Mouse (Mus musculus): Measurements from ENCODE around the gene Adarb1.

- TF ChIP-seq CTCF (IDR thresholded peaks at IDR 0.05; ENCODE audit: control insufficient read depth, insufficient read depth, insufficient read length) (no peak), USF1 (IDR thresholded peaks at IDR 0.05; ENCODE audit: low read depth) (no peak)
Observed at GRCm38 (mm10) chr10:77374948-77375347, 43.1 kb downstream of the Adarb1 start.
